Mouse (Mus musculus): Measurements from ENCODE around the gene Mplkip.
A peak's percentile ranks its signal among the peaks of the same experiment; 100 is the strongest.

Mplkip gene

GRCm38 (mm10) chr13:17694911-17695699 lies at the start of gene Mplkip, which contains the start of gene Sugct:
Gene Mplkip (plus strand): TSS chr13:17695192.
Gene Sugct (minus strand): TSS chr13:17695553.
- peak; percentile 98 to 100 for DNase-seq (ENCODE audit: low spot score in 2 of 2)

- no peak for DNase-seq (ENCODE audit: low spot score in 2 of 2)
Observed at GRCm38 (mm10) chr13:17667380-17667779, 27.6 kb upstream of the Mplkip start.

GRCm38 (mm10) chr13:17671122-17671521 lies 23.9 kb upstream of the Mplkip start:
- DNase-seq (ENCODE audit: low spot score in 2 of 2): no peak

- no peak for DNase-seq (ENCODE audit: low spot score in 2 of 2)
Observed at GRCm38 (mm10) chr13:17689461-17689860, 5.5 kb upstream of the Mplkip start.

- no peak for DNase-seq (ENCODE audit: low spot score in 2 of 2)
Observed at GRCm38 (mm10) chr13:17690686-17691085, 4.3 kb upstream of the Mplkip start.

- no peak for DNase-seq (ENCODE audit: low spot score in 2 of 2)
Observed at GRCm38 (mm10) chr13:17691436-17691835, 3.6 kb upstream of the Mplkip start.

- DNase-seq (ENCODE audit: low spot score in 2 of 2): no peak
Observed at GRCm38 (mm10) chr13:17693816-17694215, 1.2 kb upstream of the Mplkip start.

- DNase-seq (ENCODE audit: low spot score in 2 of 2): peak; percentile 33 to 50
Observed at GRCm38 (mm10) chr13:17694414-17694813, 578 bp upstream of the Mplkip start.

GRCm38 (mm10) chr13:17695898-17696580 lies 1.0 kb downstream of the Mplkip start:
- DNase-seq (ENCODE audit: low spot score in 2 of 2): no peak

GRCm38 (mm10) chr13:17700090-17700715 lies 5.2 kb downstream of the Mplkip start:
- DNase-seq (ENCODE audit: low spot score in 2 of 2): no peak

GRCm38 (mm10) chr13:17701322-17701721 lies 6.3 kb downstream of the Mplkip start:
- DNase-seq (ENCODE audit: low spot score in 2 of 2): no peak

GRCm38 (mm10) chr13:17702311-17702710 lies 7.3 kb downstream of the Mplkip start:
- DNase-seq (ENCODE audit: low spot score in 2 of 2): no peak

- peak; percentile 38 to 51 for DNase-seq (ENCODE audit: low spot score in 2 of 2)
Observed at GRCm38 (mm10) chr13:17705188-17705826, 10.3 kb downstream of the Mplkip start.

- no peak for DNase-seq (ENCODE audit: low spot score in 2 of 2)
Observed at GRCm38 (mm10) chr13:17708784-17709311, 13.9 kb downstream of the Mplkip start.

GRCm38 (mm10) chr13:17717357-17717756 lies 22.4 kb downstream of the Mplkip start:
- no peak for DNase-seq (ENCODE audit: low spot score in 2 of 2)

GRCm38 (mm10) chr13:17727922-17728321 lies 32.9 kb downstream of the Mplkip start:
- no peak for DNase-seq (ENCODE audit: low spot score in 2 of 2)

- DNase-seq (ENCODE audit: low spot score in 2 of 2): no peak
Observed at GRCm38 (mm10) chr13:17728798-17729197, 33.8 kb downstream of the Mplkip start.
